Mouse (Mus musculus) Muller cell, postnatal 12 days (primary cell): ENCODE results near the gene Qtrt2.

Experiments
- DNase-seq: peaks from one replicate; pipeline ENCODE4 v3.0.0-alpha.2; 2015; ENCODE audit errors: inconsistent ontology term

Qtrt2 gene

DNA sequence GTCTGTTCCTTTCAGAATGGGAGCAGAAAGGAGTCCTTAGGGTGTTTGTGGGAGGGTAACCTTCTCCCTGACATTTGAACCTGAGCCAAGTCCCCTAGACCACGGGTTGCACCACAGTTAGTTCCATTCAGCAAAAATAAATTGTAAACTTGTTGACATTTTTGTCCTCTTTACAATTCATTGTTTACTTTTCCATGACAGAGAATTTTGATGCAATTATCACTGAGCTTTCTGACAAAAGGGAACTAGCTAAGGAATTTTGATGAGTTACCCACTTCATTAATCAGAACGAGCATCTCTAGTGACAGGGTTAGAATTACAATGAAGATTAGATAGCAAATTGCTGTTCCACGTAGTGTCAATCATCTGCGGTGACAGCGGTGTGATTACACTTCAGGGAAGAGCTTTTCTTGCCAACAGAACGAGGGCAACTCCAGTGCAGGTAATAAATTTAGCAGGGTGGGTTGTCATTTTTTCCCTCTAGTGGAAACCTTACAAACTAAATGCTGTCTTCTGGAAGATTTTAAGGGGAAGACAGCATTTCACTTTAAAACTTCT lies 1.5 kb downstream of the Qtrt2 start:
- DNase-seq: peak; percentile 93

DNA sequence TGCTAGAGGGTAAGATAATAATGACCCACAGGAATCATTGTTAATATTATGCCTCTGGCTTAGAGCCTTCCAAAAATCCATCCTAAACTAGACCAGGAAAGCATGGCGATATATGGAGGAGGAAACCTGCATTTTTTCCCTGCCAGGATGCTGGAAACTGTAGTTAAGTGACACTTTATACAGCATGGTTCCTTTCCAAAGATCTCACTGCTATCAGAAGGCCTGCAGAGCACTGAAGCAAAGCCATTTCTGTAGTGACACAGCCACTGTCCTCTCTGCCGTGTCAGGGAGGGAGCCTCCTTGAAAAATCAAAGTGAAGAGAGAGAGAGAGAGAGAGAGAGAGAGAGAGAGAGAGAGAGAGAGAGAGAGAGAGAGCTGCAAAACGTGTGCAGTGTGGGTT lies 4.0 kb downstream of the Qtrt2 start:
- no peak for DNase-seq

DNA sequence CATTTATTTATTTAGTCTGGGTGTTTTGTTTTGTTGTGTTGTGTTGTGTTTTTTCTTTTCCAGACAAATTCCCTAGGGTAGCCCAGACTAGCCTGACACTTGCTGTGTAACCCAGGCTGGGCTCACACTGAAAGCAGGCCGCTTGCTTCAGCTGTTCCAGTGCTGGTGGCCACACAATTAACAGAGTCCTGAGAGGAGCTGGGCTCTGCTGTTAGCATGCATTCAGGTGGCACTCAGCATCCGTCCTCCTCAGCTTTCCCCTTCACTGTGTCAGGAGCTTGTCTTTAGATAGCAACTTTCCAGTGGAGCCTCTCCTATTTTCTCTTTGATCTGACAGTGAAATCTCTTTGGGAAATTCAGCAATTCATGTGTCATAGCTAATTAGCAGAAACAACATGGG lies 4.6 kb downstream of the Qtrt2 start:
- peak; percentile 32 for DNase-seq

DNA sequence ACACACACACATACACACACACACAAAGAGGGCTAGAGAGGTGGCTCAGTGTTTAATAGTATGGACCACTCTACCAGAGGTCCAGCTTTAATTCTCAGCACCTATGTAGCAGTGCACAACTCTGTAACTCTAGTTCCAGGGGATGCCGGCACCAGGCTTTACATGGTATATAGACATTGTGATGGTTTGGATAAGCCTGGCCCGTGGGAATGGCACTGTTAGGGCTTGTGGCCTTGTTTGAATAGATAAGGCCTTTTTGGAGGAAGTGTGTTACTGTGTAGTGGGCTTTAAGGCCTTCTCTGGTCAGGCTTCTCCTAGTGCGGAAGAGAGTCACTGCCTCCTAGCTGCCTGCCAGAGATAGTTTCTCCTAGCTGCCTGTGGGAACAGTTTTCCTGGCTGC lies 7.7 kb downstream of the Qtrt2 start:
- no peak for DNase-seq

DNA sequence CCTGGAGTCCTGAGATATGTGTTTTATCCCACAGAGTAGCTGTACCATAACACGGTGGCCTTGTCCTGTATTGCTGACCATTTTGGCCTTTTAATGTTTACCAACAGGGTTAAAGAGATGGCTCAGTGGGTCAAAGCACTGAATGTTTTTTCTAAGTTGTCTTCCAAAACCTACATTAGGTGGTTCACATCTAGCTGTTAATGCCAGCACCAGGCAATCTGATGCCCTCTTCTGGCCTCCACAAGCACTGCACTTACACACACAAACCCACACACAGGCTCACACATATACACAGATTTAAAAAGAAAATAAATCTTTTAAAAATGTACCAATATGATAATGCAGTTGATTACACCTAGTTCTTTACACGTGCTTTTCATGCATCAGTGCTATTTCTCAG lies 17.7 kb downstream of the Qtrt2 start:
- DNase-seq: no peak

DNA sequence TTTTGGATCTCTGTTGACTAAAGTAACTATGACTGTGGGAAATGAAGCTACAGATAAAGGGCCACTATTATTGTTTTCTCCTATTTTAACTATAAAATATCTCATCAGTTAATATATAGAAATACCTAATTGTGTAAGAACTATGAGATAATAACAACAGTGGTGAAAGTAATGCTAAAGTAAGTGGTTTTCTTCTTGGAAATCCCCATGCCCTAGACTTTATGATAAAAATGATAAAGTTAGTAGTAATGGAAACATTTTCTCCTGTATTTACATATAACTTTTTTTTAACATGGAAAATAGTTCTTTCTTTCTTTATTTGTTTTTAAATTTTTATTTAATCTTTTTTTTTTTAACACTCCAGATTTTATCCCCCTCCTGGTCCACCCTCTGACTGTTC lies 26.0 kb downstream of the Qtrt2 start:
- DNase-seq: no peak

DNA sequence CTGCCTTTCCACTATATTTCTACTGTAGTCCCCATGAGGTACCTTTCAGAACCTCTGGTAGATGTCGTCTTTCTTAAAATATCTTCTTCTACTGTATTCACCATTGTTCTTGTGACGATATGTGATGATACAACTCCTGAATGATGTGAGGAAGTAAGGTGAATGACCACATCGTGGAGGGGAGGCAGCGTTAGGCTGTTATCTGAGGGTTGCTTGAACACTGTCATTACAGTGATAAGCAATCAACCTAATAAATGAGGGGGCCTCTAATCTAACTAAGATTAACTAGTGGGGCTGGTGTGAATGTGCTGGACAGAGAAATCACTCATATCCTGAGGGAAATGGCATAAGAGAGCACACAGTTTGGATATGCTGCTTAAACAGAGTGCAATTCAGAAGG lies 26.5 kb downstream of the Qtrt2 start:
- DNase-seq: no peak

DNA sequence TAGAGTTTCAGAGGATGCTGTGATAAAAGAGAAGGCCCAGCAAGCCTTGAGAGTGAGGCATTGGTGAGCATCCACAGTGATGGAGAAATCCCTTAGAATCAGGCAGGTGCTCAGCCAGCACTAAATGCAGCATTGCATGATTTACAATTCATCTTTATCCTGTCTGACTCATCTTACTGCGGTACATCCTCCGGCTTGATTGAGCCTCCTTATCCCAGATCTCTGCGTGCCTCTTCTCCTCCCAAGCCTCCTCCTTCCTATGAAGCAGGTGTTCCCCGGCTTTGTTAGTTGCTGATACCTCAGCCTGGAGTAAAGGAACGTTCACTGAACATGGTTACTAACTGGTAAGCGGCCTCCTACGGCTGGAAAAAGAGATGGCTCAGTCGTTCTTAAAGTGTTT lies 32.1 kb downstream of the Qtrt2 start:
- DNase-seq: no peak

DNA sequence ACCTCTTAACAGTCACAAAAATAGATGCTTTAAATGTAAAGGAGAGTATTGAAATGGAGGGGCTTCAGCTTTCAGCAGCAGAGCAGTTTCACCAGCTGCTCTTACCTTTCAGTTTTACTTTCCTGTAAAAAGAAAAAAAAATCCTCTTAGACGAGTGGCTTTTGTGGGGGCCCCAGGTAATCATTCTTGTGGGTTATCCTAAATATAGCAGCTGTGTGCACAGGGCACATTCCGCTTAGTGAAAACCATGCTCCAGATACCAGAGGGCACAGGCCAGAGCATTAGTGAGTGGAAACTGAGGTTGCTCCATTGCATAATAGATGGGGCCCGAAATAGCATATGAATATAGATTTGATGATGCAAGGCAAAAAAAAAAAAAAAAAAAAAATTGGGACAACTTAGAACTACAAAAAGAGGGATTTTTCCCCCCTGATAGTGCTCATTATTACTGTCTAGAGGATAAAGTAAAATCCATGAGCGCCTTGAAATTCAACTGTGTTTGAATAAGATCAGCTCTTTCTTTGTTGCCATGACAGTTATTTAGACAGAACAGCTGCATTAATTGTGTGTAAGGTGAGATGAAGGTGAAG lies 35.8 kb downstream of the Qtrt2 start:
- DNase-seq: no peak

DNA sequence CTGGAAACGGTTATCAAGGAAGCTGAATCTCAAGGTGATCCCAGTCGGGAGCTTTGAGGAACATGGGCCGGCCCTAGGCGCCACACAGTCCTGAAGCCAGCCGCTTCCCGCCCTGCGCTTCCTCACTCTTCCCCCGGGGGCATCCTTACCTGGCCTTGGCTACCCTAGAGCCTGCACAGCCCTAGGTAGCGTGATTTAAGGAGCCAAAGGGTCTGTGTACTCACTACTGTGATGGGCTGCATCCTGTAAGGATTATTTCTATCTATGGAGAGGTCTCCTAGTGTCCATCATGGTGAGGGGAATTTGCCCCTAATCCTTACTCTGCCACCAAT lies 36.6 kb downstream of the Qtrt2 start:
- no peak for DNase-seq

DNA sequence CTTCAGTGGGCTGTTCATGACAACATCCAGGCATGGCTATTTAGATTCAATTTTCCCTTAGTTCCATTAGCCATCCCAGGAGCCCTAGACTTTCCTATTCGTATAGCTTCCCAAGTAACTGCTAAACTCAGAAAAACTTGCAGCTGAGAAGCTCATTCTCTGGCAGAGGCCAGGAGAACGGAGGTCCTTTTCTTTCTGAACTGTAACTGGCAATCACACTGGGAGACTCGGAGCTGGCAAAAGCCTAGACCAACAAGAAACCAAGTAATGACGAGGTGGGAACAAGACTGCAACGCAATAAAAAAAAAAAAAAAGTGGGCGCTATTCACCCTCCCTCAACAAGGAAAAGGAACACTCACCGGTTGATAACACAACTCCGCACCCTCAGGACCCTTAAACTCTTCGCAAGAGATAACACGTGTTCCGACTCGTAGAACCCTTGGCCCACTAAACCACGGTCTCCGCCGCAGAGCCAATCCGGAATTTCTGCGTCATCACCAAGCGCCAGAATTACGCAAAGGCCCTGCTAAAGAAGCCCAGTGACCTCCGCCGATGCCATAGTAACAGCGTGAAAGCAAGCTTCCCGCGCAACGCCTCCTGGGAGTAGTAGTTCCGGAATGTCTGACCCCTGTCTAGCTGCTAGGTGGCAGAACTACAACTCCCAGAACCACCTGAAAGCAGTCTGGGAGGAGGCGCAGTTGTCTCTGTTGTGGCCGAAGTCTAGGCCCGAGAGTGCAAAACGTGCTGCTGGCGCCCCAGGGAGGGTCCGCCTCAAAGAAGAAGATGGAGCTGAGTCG lies 37.2 kb downstream of the Qtrt2 start, which contains the start of gene Ccdc191:
Gene Ccdc191 (plus strand): TSS at position 593 of the 797 bp plus-strand sequence.
- DNase-seq: peak; percentile 98

DNA sequence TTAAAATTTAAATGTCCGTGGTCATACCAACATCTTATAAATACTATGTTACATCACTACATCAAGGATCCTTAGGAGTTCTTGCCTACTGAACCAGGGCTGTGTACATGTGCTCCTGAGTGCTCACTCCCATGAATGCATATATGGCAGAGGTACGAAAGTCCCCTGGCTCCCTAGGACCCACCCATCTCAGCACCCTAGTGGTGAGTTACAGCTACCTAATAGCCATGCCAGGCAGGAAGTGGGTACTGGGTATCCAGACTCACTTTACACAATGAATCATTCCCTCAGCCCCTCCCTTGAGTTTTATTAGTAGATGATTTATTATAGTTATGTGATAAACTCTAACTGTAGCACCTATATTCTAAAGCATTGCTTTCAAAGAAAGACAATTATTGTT lies 44.3 kb downstream of the Qtrt2 start:
- no peak for DNase-seq

DNA sequence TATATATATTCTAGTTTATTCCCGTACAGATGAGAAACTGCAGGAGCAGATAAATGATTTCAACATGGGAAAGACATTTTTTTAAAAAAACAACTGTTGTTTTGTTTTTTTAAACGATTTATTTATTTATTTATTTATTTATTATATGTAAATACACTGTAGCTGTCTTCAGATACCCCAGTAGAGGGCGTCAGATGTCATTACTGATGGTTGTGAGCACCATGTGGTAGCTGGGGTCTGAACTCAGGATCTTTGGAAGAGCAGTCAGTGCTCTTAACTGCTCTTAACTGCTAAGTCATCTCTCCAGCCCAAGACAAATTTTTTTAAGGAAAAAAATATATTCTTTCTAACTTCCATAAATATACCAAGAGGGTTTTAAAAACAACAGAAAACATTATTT lies 45.0 kb downstream of the Qtrt2 start:
- DNase-seq: no peak

DNA sequence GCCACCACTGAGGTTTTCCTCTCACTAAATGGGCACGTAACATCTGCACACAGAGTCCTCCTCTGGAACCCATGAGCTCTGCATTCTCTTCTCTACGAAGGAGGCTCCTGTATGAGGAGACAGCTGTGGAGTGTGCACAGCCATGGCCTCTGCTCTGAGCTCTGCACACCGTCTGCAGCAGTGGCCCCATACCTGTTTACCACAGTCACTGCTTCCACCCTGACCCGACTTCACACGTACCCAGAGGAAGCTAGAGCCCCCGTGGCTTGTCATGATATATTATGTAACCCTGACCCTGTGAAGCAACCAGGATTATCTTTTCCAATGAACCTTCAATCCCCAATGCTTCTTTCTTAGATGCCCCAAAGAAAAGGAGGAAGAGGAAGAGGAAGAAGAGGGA lies 46.8 kb downstream of the Qtrt2 start:
- no peak for DNase-seq

DNA sequence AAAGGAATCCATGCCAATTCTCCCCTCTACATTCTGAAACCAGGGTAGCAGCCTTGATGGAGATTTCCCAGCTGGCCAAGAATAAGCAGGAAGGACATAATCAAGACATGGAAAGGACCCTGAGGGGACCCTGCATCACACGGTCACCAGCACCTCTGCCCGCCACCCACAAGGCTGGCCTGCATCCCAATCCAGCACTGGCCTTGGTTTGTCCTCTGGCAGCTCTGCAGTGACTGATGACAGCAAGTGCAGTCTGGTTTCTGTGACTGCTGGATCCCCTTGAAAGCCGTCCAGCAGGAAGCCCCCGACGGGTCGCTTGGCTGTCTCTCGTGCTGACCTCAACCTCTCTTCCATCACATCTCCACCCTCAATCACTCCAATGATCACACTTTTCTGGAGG lies 55.2 kb downstream of the Qtrt2 start:
- DNase-seq: no peak

DNA sequence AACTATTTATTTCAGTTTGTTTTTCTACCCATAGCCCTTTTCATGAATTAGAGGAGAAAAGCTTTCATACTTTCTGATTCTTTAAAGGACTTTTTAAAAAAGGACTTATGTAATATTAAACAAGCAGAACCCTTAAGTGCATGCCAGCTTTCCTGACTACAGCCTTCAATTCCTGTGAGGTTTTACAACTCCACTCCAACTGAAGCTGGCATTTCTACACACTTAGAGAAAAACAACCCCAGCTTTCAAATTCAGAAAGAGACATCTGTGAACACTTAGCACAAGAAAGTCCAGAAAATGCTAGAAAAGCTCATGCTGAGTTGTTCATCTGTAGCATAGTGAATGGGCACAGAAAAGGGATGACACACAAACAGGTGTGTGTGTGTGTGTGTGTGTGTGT lies 56.8 kb downstream of the Qtrt2 start:
- DNase-seq: no peak

DNA sequence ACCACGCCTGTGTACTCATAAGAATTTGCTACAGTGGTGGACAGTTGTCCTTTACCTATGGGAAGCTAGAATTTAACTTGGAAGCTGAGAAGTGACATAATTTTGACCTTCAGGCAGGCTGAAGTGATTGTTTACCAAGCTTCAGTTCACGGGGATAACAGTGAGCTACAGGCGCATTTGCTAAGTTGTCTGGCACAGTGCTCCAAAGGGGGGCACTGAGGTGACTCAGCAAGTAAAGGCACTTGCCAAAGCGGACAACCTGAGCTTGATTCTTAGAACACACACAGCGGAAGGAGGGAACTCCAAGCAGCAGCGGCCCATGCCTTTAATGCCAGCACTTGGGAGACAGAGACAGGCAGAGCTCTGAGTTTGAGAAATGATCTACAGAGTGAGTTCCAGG lies 66.0 kb downstream of the Qtrt2 start:
- no peak for DNase-seq

DNA sequence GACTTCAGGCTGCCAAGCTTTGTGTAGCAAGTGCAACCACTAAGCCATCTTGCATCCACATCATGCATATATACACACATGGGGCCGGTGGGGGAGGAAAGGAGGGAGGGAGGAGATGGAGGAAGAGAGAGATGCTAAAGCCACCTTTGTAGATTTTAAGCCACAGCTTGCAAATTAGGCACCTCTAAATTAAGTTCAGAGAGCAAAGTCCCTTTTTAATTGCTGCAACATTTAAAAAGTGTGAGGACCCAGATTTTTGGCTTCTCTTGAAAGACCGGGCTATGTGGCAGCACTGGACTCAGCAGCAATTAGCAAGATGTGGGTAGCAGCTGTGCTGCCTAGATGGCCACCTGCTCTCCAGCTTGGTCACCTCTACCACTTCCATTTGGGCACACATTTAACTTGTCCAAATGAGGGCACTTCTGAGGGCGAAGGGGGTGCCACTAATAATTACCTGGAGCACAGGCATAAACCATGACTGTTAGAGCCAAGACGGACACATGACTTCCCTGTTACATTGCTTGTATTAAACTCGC lies 67.6 kb downstream of the Qtrt2 start:
- no peak for DNase-seq

DNA sequence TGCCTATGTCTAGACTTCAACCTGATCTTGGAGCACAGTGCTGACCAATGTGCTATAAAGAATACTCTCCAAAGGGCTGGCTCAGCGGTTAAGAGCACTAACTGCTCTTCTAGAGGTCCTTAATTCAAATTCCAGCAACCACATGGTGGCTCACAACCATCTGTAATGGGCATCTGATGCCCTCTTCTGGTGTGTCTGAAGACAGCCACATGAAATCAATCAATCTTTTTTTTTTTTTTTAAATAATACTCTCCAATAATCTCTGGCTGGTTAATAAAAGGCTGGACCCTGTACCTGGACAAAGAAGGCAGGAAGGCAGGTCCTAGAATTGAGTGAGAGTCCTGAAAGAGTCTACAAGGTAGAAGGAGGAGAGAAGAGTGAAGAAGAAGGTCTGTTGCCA lies 76.8 kb downstream of the Qtrt2 start:
- DNase-seq: no peak

DNA sequence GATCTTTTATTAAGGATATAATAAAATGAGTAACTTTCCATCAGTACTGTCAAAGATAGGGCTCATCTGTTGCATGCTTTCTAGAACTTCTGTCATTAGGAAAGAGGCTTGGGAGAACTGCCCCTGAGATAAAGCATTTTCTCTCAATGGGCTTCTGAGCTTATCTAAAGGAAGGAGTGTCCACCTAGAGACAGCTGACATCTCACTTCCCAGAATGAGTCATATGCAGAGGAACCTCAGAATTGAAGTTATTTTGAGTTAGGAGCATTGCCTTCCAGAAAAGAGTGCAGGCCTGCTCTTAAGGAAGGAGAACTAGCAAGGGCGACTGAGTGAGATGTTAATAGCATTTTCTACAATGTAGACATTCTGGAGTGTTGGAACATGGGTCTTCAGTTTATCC lies 85.4 kb downstream of the Qtrt2 start:
- no peak for DNase-seq

DNA sequence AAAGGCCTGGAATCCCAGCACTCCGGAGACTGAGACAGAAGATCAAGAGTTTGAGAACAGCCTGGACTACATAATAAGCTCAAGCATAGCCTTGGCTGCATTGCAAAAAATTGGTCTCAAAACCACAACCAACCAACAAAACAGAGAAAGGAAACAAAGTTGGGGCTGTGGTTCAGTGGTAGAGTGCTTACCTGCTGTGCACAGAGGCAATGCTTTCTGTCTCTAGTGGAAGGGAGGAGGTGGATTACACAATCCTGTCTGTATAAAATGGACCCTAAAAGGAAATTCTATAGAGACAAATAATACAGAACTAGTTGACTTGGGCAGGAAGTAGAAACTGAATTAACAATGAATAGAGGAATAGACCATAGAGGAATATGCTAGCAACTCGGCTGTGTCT lies 94.7 kb downstream of the Qtrt2 start:
- no peak for DNase-seq

DNA sequence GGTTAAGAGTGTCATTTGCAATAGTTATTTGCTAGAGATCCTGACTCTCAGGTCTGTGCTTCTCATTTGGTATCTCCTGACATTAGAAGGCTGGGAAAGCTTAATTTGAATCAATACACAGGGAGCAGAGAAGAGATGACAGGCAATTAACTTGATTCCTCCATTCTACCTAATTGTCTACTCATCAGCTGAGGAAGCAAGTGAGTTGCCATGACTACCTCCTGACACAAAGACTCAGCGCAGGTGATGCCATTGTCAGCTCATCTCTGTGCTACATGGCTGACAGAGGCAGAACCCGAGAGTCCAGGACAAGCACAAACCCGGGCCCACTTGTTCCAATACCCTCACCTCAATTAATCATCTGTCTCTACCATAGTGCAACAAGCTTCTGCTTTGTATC lies 99.1 kb downstream of the Qtrt2 start:
- DNase-seq: no peak

DNA sequence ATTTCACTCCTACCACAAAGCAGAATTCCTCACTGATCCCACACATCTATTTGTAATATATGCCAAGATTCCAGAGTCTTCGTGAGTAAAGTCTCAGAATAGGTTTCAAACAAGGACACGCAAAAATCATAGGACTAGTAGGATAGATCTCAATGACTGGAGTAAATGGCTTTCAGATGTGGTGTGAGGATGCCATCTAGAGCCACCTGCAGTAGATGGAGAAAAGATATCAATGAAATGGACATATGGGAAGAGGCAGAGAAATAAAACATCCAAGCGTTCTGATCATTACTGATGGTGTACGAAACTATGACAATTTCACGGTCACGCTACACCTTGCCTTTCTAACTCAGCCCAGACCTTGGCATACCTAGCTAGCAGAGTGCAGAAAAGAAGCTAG lies 108.2 kb downstream of the Qtrt2 start:
- DNase-seq: no peak
